Mouse (Mus musculus) regulatory T cell (primary cell): ENCODE measurements around the gene Nudt3.
"Not testable (repeated sequence)": the region's sequence is repeated elsewhere in the genome, so short reads cannot be mapped to it uniquely, and the experiment has no call there.

Experiments
- in situ Hi-C: fragments of 300-600 bp; cut with MboI, MseI; formaldehyde crosslinking; loops from one replicate; pipeline ENCODE4 v1.15.1; 2025; ENCODE audit warnings: high pct_unique_total_duplicates

Gene Nudt3

DNA sequence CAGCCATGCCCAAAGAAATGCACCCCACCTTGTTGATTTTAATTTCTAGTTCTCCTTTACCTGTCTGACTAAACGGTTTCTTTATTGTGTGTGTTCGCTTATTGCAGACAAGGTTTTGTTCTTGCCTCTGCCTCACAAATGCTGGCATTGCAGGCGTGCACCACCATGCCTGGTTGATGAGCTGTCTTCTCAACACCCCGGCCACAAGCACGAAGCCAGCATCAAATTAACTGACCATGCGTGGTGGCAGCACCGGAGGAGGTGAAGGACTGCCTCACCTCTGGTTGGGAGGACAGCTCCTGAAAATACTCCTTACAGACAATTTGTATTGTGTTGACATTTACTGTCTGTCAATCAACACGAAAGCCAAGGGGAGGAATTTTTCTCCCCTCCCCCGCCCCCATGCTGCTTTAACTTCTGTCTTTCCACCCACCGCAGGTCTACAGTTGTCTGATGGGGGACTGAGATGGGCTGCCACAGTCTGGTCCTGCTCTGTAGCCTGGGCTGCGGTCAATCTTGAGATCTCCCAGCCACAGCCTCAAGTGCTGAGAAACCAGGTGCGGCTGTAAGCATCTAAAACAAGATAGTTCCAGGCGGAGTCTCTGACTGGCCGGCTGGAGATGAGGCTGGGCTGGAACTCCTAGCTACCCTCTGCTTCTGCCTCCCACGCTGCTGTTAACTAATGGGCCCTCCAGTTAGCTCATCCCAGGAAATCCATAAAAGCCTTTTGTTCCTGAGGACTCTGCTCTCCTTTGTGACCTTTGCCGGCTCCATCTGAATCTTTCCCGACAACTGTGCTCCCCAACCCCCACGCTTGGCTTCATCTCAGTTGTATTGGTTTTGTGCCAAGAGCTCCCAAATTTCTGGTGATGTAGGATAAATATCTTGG lies 13.1 kb upstream of the Nudt3 start, which contains the start of gene Rps10:
Gene Rps10, minus strand, starts transcription at position 538 of the 889 bp plus-strand sequence.
- in situ Hi-C loops = no loop called here

DNA sequence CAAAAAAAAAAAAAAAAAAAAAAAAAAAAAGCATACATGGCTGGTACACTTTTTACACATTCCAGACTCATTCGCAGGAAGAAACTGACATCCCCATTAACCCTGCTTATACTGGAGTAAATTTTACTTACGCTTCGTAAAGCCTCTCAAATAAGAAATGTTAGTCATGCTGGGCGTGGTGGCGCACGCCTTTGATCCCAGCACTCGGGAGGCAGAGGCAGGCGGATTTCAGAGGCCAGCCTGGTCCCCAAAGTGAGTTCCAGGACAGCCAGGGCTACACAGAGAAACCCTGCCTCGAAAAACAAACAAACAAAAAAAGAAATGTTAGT lies 12.2 kb upstream of the Nudt3 start:
- in situ Hi-C loops = not testable (repeated sequence)

DNA sequence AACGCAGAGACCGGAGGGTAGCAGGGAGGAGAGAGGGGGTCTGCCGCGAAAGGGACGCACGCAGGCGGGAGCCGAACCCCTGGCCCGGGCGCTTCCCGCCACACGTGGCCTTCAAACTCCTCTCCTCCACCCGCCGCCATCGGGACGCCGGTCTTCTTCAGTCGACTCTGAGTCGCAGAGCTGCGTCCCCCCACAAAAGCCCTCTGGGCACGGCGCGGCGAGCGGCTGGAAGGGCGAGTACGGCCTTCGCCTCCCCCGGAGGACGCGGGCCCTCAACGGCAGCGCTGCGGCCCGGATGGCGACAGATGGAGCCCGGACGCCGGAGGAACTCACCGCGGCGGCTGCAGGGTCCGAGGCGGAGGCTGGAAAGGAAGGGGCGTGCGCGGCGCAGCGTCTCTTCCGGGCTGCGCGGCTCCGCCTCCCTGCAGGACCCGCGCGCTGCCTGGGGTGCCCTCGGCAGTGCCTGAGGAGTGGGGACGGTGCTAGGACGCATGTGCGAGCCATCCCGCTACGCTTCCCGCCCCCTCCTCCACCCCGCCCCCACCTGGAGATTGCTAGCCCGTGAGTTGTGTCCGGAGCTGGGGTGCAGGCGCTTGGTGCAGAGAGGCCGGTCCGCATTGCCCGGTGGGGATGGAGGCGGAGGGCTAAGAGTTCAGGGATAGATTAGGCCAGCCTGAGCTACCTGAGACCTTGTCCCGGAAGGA lies 11.7 kb upstream of the Nudt3 start, which contains the start of gene RPS10-NUDT3:
Gene RPS10-NUDT3, minus strand, starts transcription at position 352 of the 704 bp plus-strand sequence.
- in situ Hi-C loops = loop anchor here (5.0 kb wide), 1 partner anchor 68 kb away; the partner anchor contains the start of gene AI413582

GRCm38 (mm10) chr17:27629249-27630020 lies 6.1 kb upstream of the Nudt3 start:
- in situ Hi-C loops = loop anchor here (5.0 kb wide), 1 partner anchor 62 kb away; the partner anchor contains the start of gene AI413582

GRCm38 (mm10) chr17:27628376-27628775 lies 5.1 kb upstream of the Nudt3 start:
- in situ Hi-C loops = no loop called here

DNA sequence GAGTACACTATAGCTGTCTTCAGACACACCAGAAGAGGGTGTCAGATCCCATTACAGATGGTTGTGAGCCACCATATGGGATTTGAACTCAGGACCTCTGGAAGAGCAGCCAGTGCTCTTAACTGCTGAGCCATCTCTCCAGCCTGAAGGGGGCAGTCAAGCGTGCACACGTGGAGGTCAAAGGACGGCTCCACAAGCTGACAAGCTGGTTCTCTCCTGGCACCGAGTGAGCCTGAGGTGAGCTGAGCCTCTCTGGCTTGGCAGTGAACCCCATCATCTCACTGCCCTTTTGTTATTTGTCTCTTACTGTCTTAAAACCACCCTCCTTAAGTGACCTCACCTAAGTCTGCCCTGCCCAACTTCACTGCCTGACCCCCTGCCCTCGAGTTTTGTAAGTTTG lies 4.2 kb upstream of the Nudt3 start:
- in situ Hi-C loops = no loop called here

- in situ Hi-C loops = no loop called here
Measured at GRCm38 (mm10) chr17:27626681-27627080, 3.4 kb upstream of the Nudt3 start.

GRCm38 (mm10) chr17:27625455-27626251 lies 2.4 kb upstream of the Nudt3 start:
- in situ Hi-C loops = no loop called here

DNA sequence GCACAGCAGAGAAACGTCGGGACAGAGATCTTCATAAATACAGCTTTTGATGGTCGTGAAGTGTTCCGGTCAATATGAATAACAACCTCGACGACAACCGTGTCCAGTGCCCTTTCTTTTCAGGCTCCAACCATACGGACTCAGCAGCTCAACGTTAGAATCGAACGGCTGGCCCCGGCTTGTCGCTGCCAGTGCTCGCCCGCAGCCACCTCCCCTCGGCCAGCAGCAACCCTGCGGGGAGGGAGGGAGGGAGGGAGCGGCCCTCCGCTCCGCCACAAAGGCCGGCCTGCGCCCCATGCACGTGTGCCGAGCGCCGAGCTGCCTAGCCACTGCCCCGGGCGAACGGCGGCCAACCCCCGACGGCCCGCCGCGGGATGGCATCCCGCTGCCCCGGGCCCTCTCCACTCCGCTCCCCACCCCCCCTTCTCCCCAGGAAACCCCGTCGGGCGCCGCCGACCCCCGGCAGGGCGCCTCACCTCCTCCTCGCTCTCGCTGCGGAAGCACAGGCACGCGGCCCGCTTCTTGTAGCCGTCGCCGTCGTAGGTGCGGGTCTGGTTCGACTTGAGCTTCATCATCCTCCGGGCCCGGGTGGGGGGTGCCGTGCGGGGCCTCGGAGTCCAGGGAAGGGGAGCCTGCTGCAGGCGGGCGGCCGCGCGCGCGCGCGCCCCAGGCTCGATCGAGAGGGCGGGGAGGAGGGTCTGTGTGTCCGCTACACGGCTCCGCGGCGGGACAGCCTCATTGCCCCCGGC lies 510 bp downstream of the Nudt3 start:
- in situ Hi-C loops = no loop called here

DNA sequence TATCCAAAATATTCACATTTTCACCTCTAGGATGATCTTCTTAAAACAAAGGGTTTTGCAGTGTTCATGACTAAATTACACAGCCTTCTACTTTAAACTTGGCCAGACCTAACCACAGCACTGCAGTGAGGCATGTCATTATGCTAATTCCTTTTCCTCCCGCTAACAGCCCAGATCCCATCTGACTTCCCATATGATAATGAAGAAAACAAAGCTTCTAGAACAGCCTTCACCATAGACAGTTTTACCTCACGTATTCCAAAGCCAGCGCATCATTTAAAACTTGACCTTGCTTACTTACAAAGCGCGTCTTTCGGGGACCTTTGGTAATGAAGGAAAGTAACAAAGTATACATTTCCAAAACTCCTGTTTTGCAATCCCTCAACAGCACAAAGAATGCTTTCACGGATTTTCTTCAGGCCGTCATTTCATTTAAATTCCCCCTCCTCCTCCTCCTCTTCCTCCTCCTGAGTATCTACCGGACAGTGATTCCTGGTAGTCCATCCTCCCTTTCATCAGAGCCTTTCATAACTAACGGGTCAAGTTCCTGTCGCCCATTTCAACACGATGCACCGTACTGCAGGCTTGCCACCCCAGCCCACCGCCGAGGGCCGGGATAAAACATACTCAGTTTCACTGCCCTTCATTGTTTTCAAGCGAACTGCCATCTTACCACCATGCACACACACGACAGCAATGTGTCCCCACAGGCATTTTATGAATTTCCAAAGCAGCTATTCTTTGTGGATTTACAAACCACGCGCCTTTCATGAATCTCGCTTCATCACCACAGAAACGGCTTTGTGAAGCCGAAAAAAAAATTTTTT lies 1.4 kb downstream of the Nudt3 start:
- in situ Hi-C loops = no loop called here

DNA sequence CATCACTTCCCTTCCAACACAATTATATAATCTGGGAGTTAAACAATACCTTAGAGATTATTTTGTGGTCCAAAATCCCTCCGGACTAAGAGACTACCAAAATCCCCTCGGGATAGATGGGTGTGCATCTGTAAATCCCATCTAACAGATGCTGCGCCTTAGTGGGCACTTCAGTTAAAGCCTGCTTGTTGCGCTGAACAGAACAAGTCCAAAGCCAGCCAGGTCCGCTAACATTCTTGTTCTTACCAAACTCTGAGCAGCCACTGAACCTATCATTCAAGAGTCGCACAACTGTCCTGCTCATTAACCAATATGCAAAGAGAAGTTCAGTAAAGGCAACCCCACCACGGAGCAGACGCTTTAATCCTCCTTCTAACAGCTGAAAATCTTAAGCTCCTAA lies 2.1 kb downstream of the Nudt3 start:
- in situ Hi-C loops = no loop called here

DNA sequence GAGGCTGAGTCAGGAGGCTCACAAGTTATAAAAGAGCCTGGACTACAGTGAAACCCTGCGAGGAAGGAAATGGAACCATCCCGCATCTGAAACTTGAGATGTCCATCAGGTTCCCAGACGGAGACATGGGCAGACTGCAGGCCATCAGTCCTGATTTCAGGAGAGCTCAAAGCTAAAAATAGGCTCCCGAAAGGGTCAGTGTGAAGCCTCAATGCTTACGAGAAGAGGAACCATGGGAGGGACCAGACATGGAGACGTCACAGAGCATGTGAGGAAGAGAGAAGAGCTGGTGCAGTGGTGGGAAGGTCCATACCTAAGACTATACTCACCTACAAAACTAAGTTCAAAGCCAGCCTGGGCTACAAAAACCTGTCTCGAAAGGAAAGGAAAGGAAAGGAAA lies 7.9 kb downstream of the Nudt3 start:
- in situ Hi-C loops = no loop called here

GRCm38 (mm10) chr17:27613016-27613415 lies 10.3 kb downstream of the Nudt3 start:
- in situ Hi-C loops = no loop called here

DNA sequence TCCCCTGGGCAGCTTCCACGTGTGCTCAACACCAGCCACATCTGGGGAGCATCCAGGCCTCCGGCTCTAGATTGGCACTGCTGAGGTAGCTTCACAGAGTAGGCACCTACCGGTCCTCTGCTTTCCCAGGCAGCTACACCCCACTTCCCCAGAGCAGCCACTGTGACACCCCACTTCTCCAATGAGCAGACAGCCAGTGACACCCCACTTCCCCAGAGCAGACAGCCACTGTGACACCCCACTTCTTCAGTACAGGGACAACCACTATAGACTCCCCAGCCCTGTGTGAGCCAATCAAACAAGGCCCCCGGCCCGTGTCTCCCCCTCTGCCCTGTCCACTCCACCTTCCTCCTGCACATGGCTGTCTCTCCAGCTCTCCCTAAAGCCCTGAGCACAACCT lies 11.3 kb downstream of the Nudt3 start:
- in situ Hi-C loops = no loop called here

DNA sequence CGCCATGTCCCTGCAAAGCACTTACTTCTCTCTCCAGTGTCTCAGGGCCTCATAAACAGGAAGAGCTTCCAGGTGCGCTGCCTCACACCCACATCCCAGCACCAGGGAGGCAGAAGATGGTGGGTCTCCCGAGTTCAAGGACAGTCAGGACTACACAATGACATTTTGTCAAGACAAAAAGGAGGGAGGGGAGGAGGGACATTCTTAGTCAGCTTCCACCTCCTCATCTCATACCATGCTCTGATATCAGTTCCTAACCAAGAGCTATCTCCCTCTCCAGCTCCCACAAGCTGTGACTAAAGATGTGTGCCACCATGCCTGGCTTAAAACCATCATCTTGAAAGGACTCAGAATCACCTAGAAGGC lies 11.8 kb downstream of the Nudt3 start:
- in situ Hi-C loops = no loop called here

DNA sequence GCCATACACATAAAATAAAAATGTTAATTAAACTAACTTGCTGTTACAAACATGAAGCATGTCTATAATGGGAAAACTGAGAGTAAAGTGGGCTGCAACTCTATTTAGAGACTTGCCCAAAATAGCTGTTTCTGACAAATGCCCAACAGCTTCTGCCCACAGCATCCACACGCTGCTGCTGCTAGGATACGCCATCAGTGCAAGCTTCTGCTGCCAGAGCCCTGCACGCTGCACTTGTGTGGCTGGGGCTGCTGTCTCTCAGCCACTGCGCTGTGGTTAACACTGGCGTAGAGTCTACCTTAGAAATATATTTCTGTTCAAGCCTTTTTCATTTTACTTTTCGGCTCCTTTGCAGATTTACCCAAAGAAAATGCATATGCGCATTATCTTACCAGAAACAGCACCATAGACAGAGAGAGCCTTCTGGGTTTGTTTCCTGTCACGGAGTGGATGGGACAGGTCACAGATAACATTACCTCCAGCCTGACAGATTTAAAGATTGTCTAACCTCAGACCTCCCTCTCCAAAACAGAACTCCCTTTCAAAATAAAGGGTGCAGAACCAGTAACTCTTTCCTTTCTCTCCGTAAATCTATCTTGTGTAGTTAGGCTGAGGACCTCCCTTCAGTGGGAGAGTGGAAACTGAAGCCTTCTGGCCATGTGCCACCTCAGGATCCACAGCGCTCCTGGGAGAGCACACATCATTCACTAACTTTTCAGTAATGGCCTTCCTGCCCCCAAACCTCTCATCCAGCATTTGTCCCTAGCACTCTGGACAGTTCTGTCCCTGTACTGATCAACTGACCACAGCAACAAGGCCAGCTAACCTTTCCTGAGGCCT lies 12.4 kb downstream of the Nudt3 start:
- in situ Hi-C loops = no loop called here

DNA sequence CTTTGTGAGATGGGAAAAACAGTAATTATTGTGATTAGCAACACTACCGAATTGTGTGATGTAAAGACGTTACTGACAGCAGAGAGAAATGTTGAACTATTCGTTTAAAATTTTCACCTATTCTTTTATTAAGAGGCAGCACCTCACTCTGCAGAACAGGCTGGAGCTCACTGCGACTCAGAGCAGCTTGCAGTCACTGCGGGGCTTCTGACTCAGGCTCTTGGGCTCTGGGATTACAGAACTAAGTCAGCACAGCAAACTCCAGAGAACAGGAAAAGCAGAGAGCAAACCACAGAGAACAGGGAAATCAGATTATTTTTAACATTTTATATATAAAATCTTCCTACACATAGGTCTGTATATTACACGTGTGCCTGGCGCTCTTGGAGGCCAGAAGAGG lies 13.7 kb downstream of the Nudt3 start:
- in situ Hi-C loops = no loop called here

- in situ Hi-C loops = no loop called here
Measured at GRCm38 (mm10) chr17:27603522-27604234, 19.6 kb downstream of the Nudt3 start.
